Mouse (Mus musculus) testis, adult 2 months (tissue): ENCODE data around the gene Gpr68.

Experiments
- CTCF ChIP-seq: fragments of 200-500 bp; IDR thresholded peaks from 2 replicates; pipeline ENCODE4 v1.5.1; 2012; ENCODE audit warnings: low read depth, mild to moderate bottlenecking, inconsistent platforms, low read length, moderate library complexity; ENCODE audit not compliant: control insufficient read depth, insufficient read depth, insufficient replicate concordance
- POLR2A ChIP-seq: fragments of 200-500 bp; IDR thresholded peaks from 2 replicates; pipeline ENCODE4 v1.6.1; 2012; ENCODE audit warnings: low read depth, mild to moderate bottlenecking, inconsistent platforms, low read length, moderate library complexity; ENCODE audit not compliant: control insufficient read depth

DNA sequence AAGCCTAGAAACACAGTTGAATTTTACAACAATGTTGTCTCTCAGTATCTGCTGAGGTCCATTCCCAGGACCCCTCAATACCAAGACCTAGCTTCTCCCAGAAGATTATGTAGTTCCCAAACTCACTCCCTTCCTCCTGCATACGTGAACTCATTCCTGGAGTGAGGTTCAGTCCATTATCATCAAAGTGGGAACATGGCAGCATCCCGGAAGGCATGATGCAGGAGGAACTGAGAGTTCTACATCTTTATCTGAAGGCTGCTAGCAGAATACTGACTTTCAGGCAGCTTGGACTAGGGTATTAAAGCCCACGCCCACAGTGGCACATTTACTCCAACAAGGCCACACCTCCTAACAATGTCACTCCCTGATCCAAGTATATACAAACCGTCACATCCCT, 64.8 kb downstream of the Gpr68 start:
- TF ChIP-seq POLR2A: no peak
- TF ChIP-seq CTCF: no peak
